Mouse (Mus musculus) liver, embryonic 14.5 days (tissue): ENCODE results near the gene Gm21887.
"Not testable (repeated sequence)": the region's sequence is repeated elsewhere in the genome, so short reads cannot be mapped to it uniquely, and the experiment has no call there.

Source experiments
- CTCF ChIP-seq: IDR thresholded peaks from 2 replicates; pipeline ENCODE4 v1.5.1; 2016; ENCODE audit warnings: antibody characterized with exemption, low read depth, control low read depth
- EP300 ChIP-seq: IDR thresholded peaks from 2 replicates; pipeline ENCODE4 v1.6.1; 2016; ENCODE audit warnings: antibody characterized with exemption, low read depth

DNA sequence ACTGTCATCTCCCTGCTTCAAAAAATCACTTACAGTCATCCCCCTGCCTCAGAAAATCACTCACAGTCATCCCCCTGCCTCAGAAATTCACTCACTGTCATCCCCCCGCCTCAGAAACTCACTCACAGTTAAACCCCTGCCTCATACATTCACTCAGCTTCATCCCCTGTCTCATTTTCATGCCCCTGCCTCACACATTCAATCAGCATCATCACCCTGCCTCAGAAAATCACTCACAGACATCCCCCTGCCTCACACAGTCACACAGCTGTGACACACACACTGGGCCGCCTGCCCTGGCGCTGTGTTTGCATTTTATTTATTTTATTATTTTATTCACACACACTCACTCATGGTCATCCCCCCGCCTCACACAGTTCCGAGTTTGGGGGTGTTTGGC is 4.7 kb upstream of the Gm21887 start:
- not testable (repeated sequence) for TF ChIP-seq CTCF, EP300
